Mouse (Mus musculus) G1E (cell line): ENCODE measurements at regions not wholly inside any gene's neighbourhood (a gene's known extent, or its start where the extent isn't known, plus 50 kb on each side); places are given as distances from the start of the nearest gene placed in this dataset.

ENCODE experiments used
- ATAC-seq: 2 replicates; pipeline ENCODE4 v1.8.0; 2016; ENCODE audit warnings: mild to moderate bottlenecking; ENCODE audit not compliant: insufficient number of reproducible peaks, poor library complexity, low FRiP score, severe bottlenecking; ENCODE audit errors: extremely low read depth
- DNase-seq: peaks from one replicate; pipeline ENCODE4 v3.0.0; 2012; ENCODE audit warnings: low spot score
- H3K27me3 ChIP-seq: 2 replicates; pipeline ENCODE4 v1.6.1; 2012; ENCODE audit warnings: mild to moderate bottlenecking, low read length, inconsistent platforms; ENCODE audit not compliant: insufficient read depth
- H3K36me3 ChIP-seq: replicated peaks from 2 replicates; pipeline ENCODE3; 2012; ENCODE audit warnings: mild to moderate bottlenecking, inconsistent platforms
- H3K4me1 ChIP-seq: 2 replicates; pipeline ENCODE4 v1.6.1; 2012; ENCODE audit warnings: low read depth, low read length, inconsistent platforms, mixed read lengths; ENCODE audit not compliant: insufficient read depth
- H3K4me3 ChIP-seq: 2 replicates; pipeline ENCODE4 v1.5.1; 2012; ENCODE audit warnings: low read depth, mild to moderate bottlenecking, inconsistent platforms, low read length, moderate library complexity, mixed read lengths
- H3K9me3 ChIP-seq: replicated peaks from 2 replicates; pipeline ENCODE4 v1.6.1; 2012; ENCODE audit warnings: inconsistent platforms
- CTCF ChIP-seq: IDR thresholded peaks from 2 replicates; pipeline ENCODE4 v1.5.1; 2012; ENCODE audit warnings: low read depth, low read length, inconsistent platforms, mixed read lengths
- GATA1 ChIP-seq: IDR thresholded peaks from 2 replicates; pipeline ENCODE4 v1.6.1; 2012; ENCODE audit warnings: borderline replicate concordance, low read length, inconsistent platforms, mixed read lengths
- GATA2 ChIP-seq: IDR thresholded peaks from 2 replicates; pipeline ENCODE4 v1.6.1; 2012; ENCODE audit warnings: low read depth, low read length, inconsistent platforms, borderline replicate concordance
- POLR2AphosphoS5 ChIP-seq: IDR thresholded peaks from 2 replicates; pipeline ENCODE4 v1.6.1; 2012; ENCODE audit warnings: low read depth, low read length, inconsistent platforms; ENCODE audit not compliant: insufficient replicate concordance
- TAL1 ChIP-seq: conservative IDR thresholded peaks from 2 replicates; pipeline ENCODE4 v1.6.1; 2012; ENCODE audit warnings: low read depth, low read length, inconsistent platforms, mixed read lengths

- Histone ChIP-seq H3K27me3 (no peaks in the 10 kb centered on the region), H3K4me1 (no peaks in the 10 kb centered on the region), H3K9me3 (no peaks in the 10 kb centered on the region), H3K4me3 (no peak overlapping the region), H3K36me3 (no peaks in the 10 kb centered on the region)
- DNase-seq (no peak), ATAC-seq (no peak)
- TF ChIP-seq TAL1 (no peak), GATA1 (no peak), GATA2 (no peak), POLR2AphosphoS5 (no peak), CTCF (no peak)
These were observed 287.9 kb upstream of the Meis1 start for GRCm38 (mm10) chr11:19306687-19307086.

- ATAC-seq (no peak), DNase-seq (no peak)
- no peaks in the 10 kb centered on the region for H3K4me1 ChIP-seq
- TF ChIP-seq POLR2AphosphoS5, result no peak
- TF ChIP-seq CTCF, result no peak
- TF ChIP-seq GATA2, result no peak
- TF ChIP-seq GATA1, result no peak
- TF ChIP-seq TAL1, result no peak
- peaks cover 2% of the 10 kb centered on the region; the same call in 1 of the 2 replicates for H3K27me3 ChIP-seq
- no peak overlapping the region for H3K4me3 ChIP-seq
- no peaks in the 10 kb centered on the region for H3K9me3 ChIP-seq
- no peaks in the 10 kb centered on the region for H3K36me3 ChIP-seq
These were observed 312.0 kb upstream of the Meis1 start for GRCm38 (mm10) chr11:19330685-19331239.

DNA sequence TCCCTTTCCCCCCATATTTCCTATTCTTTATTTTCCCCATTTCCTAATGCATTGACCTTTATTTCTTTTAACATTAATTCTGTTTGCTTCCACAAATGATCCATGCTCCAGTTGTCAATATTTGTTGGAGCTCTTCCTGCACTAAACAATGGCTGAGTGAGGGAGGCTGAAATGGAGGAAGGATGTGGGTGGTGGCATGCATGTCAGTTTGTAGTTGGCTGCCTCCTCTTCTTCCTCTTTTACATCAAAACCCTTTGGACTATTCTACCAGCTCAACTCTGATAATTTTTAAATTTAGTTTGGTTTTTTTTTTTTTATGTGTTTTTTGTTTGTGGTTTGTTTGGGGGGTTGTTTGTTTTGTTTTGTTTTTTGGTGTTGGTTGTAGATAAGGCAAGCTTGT, 313.5 kb upstream of the Meis1 start:
- H3K36me3 ChIP-seq, result no peaks in the 10 kb centered on the region
- H3K4me3 ChIP-seq, result no peak overlapping the region
- TF ChIP-seq POLR2AphosphoS5 (no peak), GATA2 (no peak), GATA1 (no peak), CTCF (no peak), TAL1 (no peak)
- no peak for ATAC-seq
- peaks cover 2% of the 10 kb centered on the region; the same call in 1 of the 2 replicates for H3K27me3 ChIP-seq
- no peaks in the 10 kb centered on the region for H3K4me1 ChIP-seq
- DNase-seq, result no peak
- H3K9me3 ChIP-seq, result no peaks in the 10 kb centered on the region

DNA sequence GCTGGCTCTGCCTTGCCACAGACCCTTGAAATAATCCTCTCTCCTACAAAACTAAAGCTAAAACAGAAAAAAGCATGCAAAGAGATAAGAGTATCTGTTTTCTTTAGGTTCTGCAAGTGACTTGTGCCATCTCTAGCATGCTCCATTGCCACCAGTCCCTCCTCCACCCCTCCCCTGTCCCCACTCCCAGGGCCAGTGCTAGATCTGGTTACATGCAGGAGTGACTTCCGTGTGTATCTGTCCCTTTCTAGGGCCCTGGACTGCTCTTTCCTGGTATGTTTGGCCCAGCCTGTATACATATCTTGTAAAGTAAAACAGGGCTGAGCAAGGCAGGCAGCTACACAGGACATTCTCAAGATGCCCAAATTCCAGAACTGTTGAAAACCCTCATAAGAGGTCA, 313.9 kb upstream of the Meis1 start:
- peaks cover 2% of the 10 kb centered on the region; the same call in 1 of the 2 replicates for H3K27me3 ChIP-seq
- H3K4me3 ChIP-seq, result no peak overlapping the region
- TF ChIP-seq CTCF (no peak), TAL1 (no peak), GATA1 (no peak), GATA2 (no peak), POLR2AphosphoS5 (no peak)
- no peak for DNase-seq
- no peaks in the 10 kb centered on the region for H3K36me3 ChIP-seq
- no peaks in the 10 kb centered on the region for H3K4me1 ChIP-seq
- ATAC-seq, result no peak
- peaks cover under 1% of the 10 kb centered on the region; the same call in 1 of the 2 replicates for H3K9me3 ChIP-seq

- TF ChIP-seq POLR2AphosphoS5, result no peak
- no peak for TF ChIP-seq GATA1
- TF ChIP-seq TAL1, result no peak
- no peak for TF ChIP-seq GATA2
- TF ChIP-seq CTCF, result no peak
- H3K4me3 ChIP-seq, result no peak overlapping the region
- H3K9me3 ChIP-seq, result peaks cover 4% of the 10 kb centered on the region
- no peaks in the 10 kb centered on the region for H3K36me3 ChIP-seq
- H3K4me1 ChIP-seq, result no peaks in the 10 kb centered on the region
- DNase-seq (no peak), ATAC-seq (no peak)
- no peaks in the 10 kb centered on the region for H3K27me3 ChIP-seq
These were observed 315.2 kb upstream of the Meis1 start for GRCm38 (mm10) chr11:19333908-19334487.

- Histone ChIP-seq H3K27me3 (no peaks in the 10 kb centered on the region), H3K9me3 (peaks cover 4% of the 10 kb centered on the region), H3K4me3 (no peak overlapping the region), H3K36me3 (no peaks in the 10 kb centered on the region), H3K4me1 (no peaks in the 10 kb centered on the region)
- ATAC-seq, result no peak
- no peak for TF ChIP-seq CTCF
- no peak for TF ChIP-seq POLR2AphosphoS5
- TF ChIP-seq TAL1, result no peak
- TF ChIP-seq GATA1, result no peak
- TF ChIP-seq GATA2, result no peak
- no peak for DNase-seq
These were observed 316.6 kb upstream of the Meis1 start for GRCm38 (mm10) chr11:19335384-19335783.
